20 mouse cellular contexts compared by ENCODE assay signal in genomic region chr2:153283919-153284318, GRCm38 (mm10).
"Had no signal": no experiment of that assay in that cellular context is flagged by ENCODE, and none has a peak within 500 bp of the region (broad histone marks: within the 10 kb centered on the region; RNA-seq: fewer than 3 reads in every experiment).

No protein-coding gene starts in this region.

- H3K4me3 ChIP-seq: liver, embryonic 13.5 days; lung, embryonic 15.5 days; megakaryocyte, embryonic 14.5 days; midbrain, embryonic 13.5 days; midbrain, embryonic 15.5 days; neural tube, embryonic 12.5 days had no signal

- H3K9me3 ChIP-seq: liver, embryonic 13.5 days; lung, embryonic 15.5 days; megakaryocyte, embryonic 14.5 days; midbrain, embryonic 13.5 days; midbrain, embryonic 15.5 days; neural tube, embryonic 12.5 days had no signal

- H3K4me2 ChIP-seq: liver, embryonic 13.5 days; lung, embryonic 15.5 days; midbrain, embryonic 11.5 days; midbrain, embryonic 13.5 days; midbrain, embryonic 15.5 days; neural tube, embryonic 12.5 days had no signal

- H3K36me3 ChIP-seq: liver, embryonic 13.5 days; lung, embryonic 15.5 days; midbrain, embryonic 13.5 days; midbrain, embryonic 15.5 days; neural tube, embryonic 12.5 days had no signal

- H3K27me3 ChIP-seq: liver, embryonic 13.5 days; lung, embryonic 15.5 days; midbrain, embryonic 15.5 days; neural tube, embryonic 12.5 days had no signal

- ATAC-seq: lung, postnatal 0 days; midbrain, embryonic 13.5 days; midbrain, embryonic 15.5 days had no signal

- H3K9ac ChIP-seq: liver, embryonic 13.5 days; lung, embryonic 15.5 days; midbrain, embryonic 13.5 days; midbrain, embryonic 15.5 days; neural tube, embryonic 12.5 days had no signal

- H3K4me1 ChIP-seq: liver, embryonic 13.5 days; midbrain, embryonic 15.5 days had no signal

- H3K27ac ChIP-seq: liver, embryonic 13.5 days; lung, embryonic 15.5 days; macrophage; midbrain, embryonic 13.5 days; midbrain, embryonic 15.5 days; neural tube, embryonic 12.5 days had no signal

- DNase-seq: liver, embryonic 13.5 days; lung, adult 2 months; lung, postnatal 14 days; lung, postnatal 36 days; retina, postnatal 1 day; right cerebral cortex, adult 18-20 months; right cerebral cortex, postnatal 25 days; right cerebral cortex, postnatal 4 days; spleen, adult 18-20 months; thymus, adult 18-20 months; thymus, postnatal 25 days; thymus, postnatal 4 days had no signal
